Mouse (Mus musculus): Measurements from ENCODE around the gene Dna2. TPM values are rescaled to one million over a fixed set of nuclear protein-coding genes. Genes with fewer than 3 reads are reported as not detected.

The Dna2 gene
- total RNA-seq, 2 experiments from 2014 or later = 47.7 to 49.9 TPM

Other genes with a start within 250 kb of the Dna2 start
- 0.90 and 0.99 TPM in 2 replicates for gene Stox1, start 220.9 kb upstream of the Dna2 start, total RNA-seq (2015)
- gene Stox1, start 220.9 kb upstream of the Dna2 start, total RNA-seq (2017) = 0.81 and 1.00 TPM in 2 replicates
- 123 and 174 TPM in 2 replicates for gene Ccar1, start 154.7 kb upstream of the Dna2 start, total RNA-seq (2015)
- 101 and 138 TPM in 2 replicates for gene Ccar1, start 154.7 kb upstream of the Dna2 start, total RNA-seq (2017)
- 12.1 and 17.9 TPM in 2 replicates for gene Tet1, start 38.0 kb upstream of the Dna2 start, total RNA-seq (2015)
- 9.5 and 12.0 TPM in 2 replicates for gene Tet1, start 38.0 kb upstream of the Dna2 start, total RNA-seq (2017)
- gene Slc25a16, start 26.4 kb upstream of the Dna2 start, total RNA-seq (2015) = 19.3 and 21.0 TPM in 2 replicates
- gene Slc25a16, start 26.4 kb upstream of the Dna2 start, total RNA-seq (2017) = 16.6 and 18.0 TPM in 2 replicates
- 5.1 and 5.6 TPM in 2 replicates for gene Rufy2, start 33.2 kb downstream of the Dna2 start, total RNA-seq (2015)
- 6.0 and 6.5 TPM in 2 replicates for gene Rufy2, start 33.2 kb downstream of the Dna2 start, total RNA-seq (2017)
- 20.2 and 28.5 TPM in 2 replicates for gene Hnrnph3, start 77.2 kb downstream of the Dna2 start, total RNA-seq (2015)
- gene Hnrnph3, start 77.2 kb downstream of the Dna2 start, total RNA-seq (2017) = 23.9 and 51.9 TPM in 2 replicates
- 0.66 TPM in 1 of 2 replicates, not detected in the other for gene Pbld2, start 77.3 kb downstream of the Dna2 start, total RNA-seq (2015)
- gene Pbld2, start 77.3 kb downstream of the Dna2 start, total RNA-seq (2017) = not detected in 2 replicates
- 0.27 and 0.32 TPM in 2 replicates for gene Pbld1, start 113.1 kb downstream of the Dna2 start, total RNA-seq (2015)
- 0.17 TPM in 1 of 2 replicates, not detected in the other for gene Pbld1, start 113.1 kb downstream of the Dna2 start, total RNA-seq (2017)
- gene Atoh7, start 152.6 kb downstream of the Dna2 start, total RNA-seq (2015) = not detected in 2 replicates
- gene Atoh7, start 152.6 kb downstream of the Dna2 start, total RNA-seq (2017) = not detected in 2 replicates

Measured in megakaryocyte progenitor cell, adult 5-6 weeks (primary cell).